Mouse (Mus musculus): ENCODE results near the gene Zfp36. TPM values are rescaled to one million over a fixed set of nuclear protein-coding genes. Genes with fewer than 3 reads are reported as not detected.

The Zfp36 gene
- 16.4 and 17.9 TPM in 2 replicates for polyA plus RNA-seq (2015; fragmentation: Nextera tagmentation; extraction: Ambion mirVana)

GRCm38 (mm10) chr7:28380237-28381016, at the start of gene Zfp36:
Zfp36 (minus strand) TSS chr7:28380253.
- H3K4me3 ChIP-seq = peak within 1 kb of the TSS; percentile 68
- no peak for ATAC-seq (ENCODE audit: borderline replicate concordance, extremely low read depth, low FRiP score, low TSS enrichment)
- 45% methylated on average over 17 of the region's 17 CpGs for WGBS
- H3K27me3 ChIP-seq = no peaks in the 10 kb centered on the region
- H3K4me1 ChIP-seq = peaks cover 66% of the 10 kb centered on the region
- H3K9ac ChIP-seq = peak within 1 kb of the TSS; percentile 82
- peaks cover 2% of the 10 kb centered on the region for H3K36me3 ChIP-seq
- no peaks in the 10 kb centered on the region for H3K9me3 ChIP-seq
- peak within 1 kb of the TSS; percentile 83 for H3K4me2 ChIP-seq
- peak within 1 kb of the TSS; percentile 98 for H3K27ac ChIP-seq

- H3K4me1 ChIP-seq = peaks cover 8% of the 10 kb centered on the region
- H3K27me3 ChIP-seq = no peaks in the 10 kb centered on the region
- no peak overlapping the region for H3K9ac ChIP-seq
- H3K4me3 ChIP-seq = no peak overlapping the region
- no peak for ATAC-seq (ENCODE audit: borderline replicate concordance, extremely low read depth, low FRiP score, low TSS enrichment)
- peaks cover 22% of the 10 kb centered on the region for H3K36me3 ChIP-seq
- no peak overlapping the region for H3K4me2 ChIP-seq
- H3K9me3 ChIP-seq = no peaks in the 10 kb centered on the region
- no peak overlapping the region for H3K27ac ChIP-seq
Observed at GRCm38 (mm10) chr7:28427738-28428137, 47.7 kb upstream of the Zfp36 start.

GRCm38 (mm10) chr7:28423018-28423417, 43.0 kb upstream of the Zfp36 start:
- Histone ChIP-seq H3K4me2 (no peak overlapping the region), H3K27ac (no peak overlapping the region), H3K36me3 (peaks cover 48% of the 10 kb centered on the region), H3K4me3 (no peak overlapping the region), H3K9me3 (no peaks in the 10 kb centered on the region), H3K9ac (no peak overlapping the region), H3K4me1 (0 out of 2 replicates have a peak, but pooled peaks cover 10% of the 10 kb centered on the region), H3K27me3 (no peaks in the 10 kb centered on the region)
- ATAC-seq (ENCODE audit: borderline replicate concordance, extremely low read depth, low FRiP score, low TSS enrichment) = no peak
- 92% methylated on average over 1 of the region's 1 CpGs for WGBS

- Histone ChIP-seq H3K27me3 (no peaks in the 10 kb centered on the region), H3K9me3 (no peaks in the 10 kb centered on the region), H3K27ac (no peak overlapping the region), H3K36me3 (peaks cover 67% of the 10 kb centered on the region), H3K9ac (no peak overlapping the region), H3K4me2 (no peak overlapping the region), H3K4me3 (no peak overlapping the region), H3K4me1 (0 out of 2 replicates have a peak, but pooled peaks cover 10% of the 10 kb centered on the region)
- WGBS = 100% methylated on average over 2 of the region's 2 CpGs
- no peak for ATAC-seq (ENCODE audit: borderline replicate concordance, extremely low read depth, low FRiP score, low TSS enrichment)
Observed at GRCm38 (mm10) chr7:28419416-28419815, 39.4 kb upstream of the Zfp36 start.

GRCm38 (mm10) chr7:28418096-28418670, 38.1 kb upstream of the Zfp36 start:
- Histone ChIP-seq H3K27ac (0 out of 2 replicates have a peak overlapping the region, but pooled peaks have one; percentile 26), H3K4me3 (no peak overlapping the region), H3K36me3 (peaks cover 72% of the 10 kb centered on the region), H3K4me2 (no peak overlapping the region), H3K4me1 (0 out of 2 replicates have a peak, but pooled peaks cover 10% of the 10 kb centered on the region), H3K9me3 (no peaks in the 10 kb centered on the region), H3K9ac (no peak overlapping the region), H3K27me3 (no peaks in the 10 kb centered on the region)
- peak; percentile 81; the same call in 1 of the 2 replicates for ATAC-seq (ENCODE audit: borderline replicate concordance, extremely low read depth, low FRiP score, low TSS enrichment)
- WGBS = 55% methylated on average over 8 of the region's 8 CpGs

- Histone ChIP-seq H3K9me3 (no peaks in the 10 kb centered on the region), H3K36me3 (peaks cover 72% of the 10 kb centered on the region), H3K4me1 (0 out of 2 replicates have a peak, but pooled peaks cover 10% of the 10 kb centered on the region), H3K27ac (no peak overlapping the region), H3K27me3 (no peaks in the 10 kb centered on the region), H3K9ac (no peak overlapping the region), H3K4me2 (no peak overlapping the region), H3K4me3 (no peak overlapping the region)
- ATAC-seq (ENCODE audit: borderline replicate concordance, extremely low read depth, low FRiP score, low TSS enrichment) = no peak
Observed at GRCm38 (mm10) chr7:28417368-28417767, 37.3 kb upstream of the Zfp36 start.

GRCm38 (mm10) chr7:28412826-28413225, 32.8 kb upstream of the Zfp36 start:
- Histone ChIP-seq H3K9me3 (no peaks in the 10 kb centered on the region), H3K4me2 (no peak overlapping the region), H3K4me1 (no peaks in the 10 kb centered on the region), H3K27ac (no peak overlapping the region), H3K36me3 (peaks cover 65% of the 10 kb centered on the region), H3K4me3 (no peak overlapping the region), H3K9ac (no peak overlapping the region), H3K27me3 (no peaks in the 10 kb centered on the region)
- no peak for ATAC-seq (ENCODE audit: borderline replicate concordance, extremely low read depth, low FRiP score, low TSS enrichment)
- WGBS = 75% methylated on average over 4 of the region's 4 CpGs

GRCm38 (mm10) chr7:28410841-28411475, 30.9 kb upstream of the Zfp36 start:
- no peak for ATAC-seq (ENCODE audit: borderline replicate concordance, extremely low read depth, low FRiP score, low TSS enrichment)
- no peak overlapping the region for H3K27ac ChIP-seq
- WGBS = 67% methylated on average over 3 of the region's 3 CpGs
- H3K36me3 ChIP-seq = peaks cover 76% of the 10 kb centered on the region
- no peaks in the 10 kb centered on the region for H3K27me3 ChIP-seq
- H3K4me3 ChIP-seq = no peak overlapping the region
- H3K9ac ChIP-seq = no peak overlapping the region
- no peak overlapping the region for H3K4me2 ChIP-seq
- no peaks in the 10 kb centered on the region for H3K4me1 ChIP-seq
- H3K9me3 ChIP-seq = no peaks in the 10 kb centered on the region

GRCm38 (mm10) chr7:28401942-28402341, 21.9 kb upstream of the Zfp36 start:
- Histone ChIP-seq H3K9me3 (no peaks in the 10 kb centered on the region), H3K9ac (no peak overlapping the region), H3K4me1 (no peaks in the 10 kb centered on the region), H3K27ac (no peak overlapping the region), H3K4me2 (no peak overlapping the region), H3K27me3 (no peaks in the 10 kb centered on the region), H3K36me3 (peaks cover 91% of the 10 kb centered on the region), H3K4me3 (no peak overlapping the region)
- WGBS = 80% methylated on average over 3 of the region's 3 CpGs
- no peak for ATAC-seq (ENCODE audit: borderline replicate concordance, extremely low read depth, low FRiP score, low TSS enrichment)

- no peak overlapping the region for H3K4me3 ChIP-seq
- H3K9me3 ChIP-seq = no peaks in the 10 kb centered on the region
- ATAC-seq (ENCODE audit: borderline replicate concordance, extremely low read depth, low FRiP score, low TSS enrichment) = 0 out of 2 replicates have a peak, but pooled peaks have one; percentile 20
- H3K4me1 ChIP-seq = no peaks in the 10 kb centered on the region
- no peak overlapping the region for H3K27ac ChIP-seq
- H3K4me2 ChIP-seq = no peak overlapping the region
- no peak overlapping the region for H3K9ac ChIP-seq
- WGBS = 95% methylated on average over 1 of the region's 1 CpGs
- H3K36me3 ChIP-seq = peaks cover 91% of the 10 kb centered on the region
- H3K27me3 ChIP-seq = no peaks in the 10 kb centered on the region
Observed at GRCm38 (mm10) chr7:28401030-28401429, 21.0 kb upstream of the Zfp36 start.

- WGBS = 80% methylated on average over 10 of the region's 10 CpGs
- H3K9me3 ChIP-seq = no peaks in the 10 kb centered on the region
- ATAC-seq (ENCODE audit: borderline replicate concordance, extremely low read depth, low FRiP score, low TSS enrichment) = no peak
- H3K4me3 ChIP-seq = no peak overlapping the region
- H3K36me3 ChIP-seq = peaks cover 84% of the 10 kb centered on the region
- H3K9ac ChIP-seq = no peak overlapping the region
- H3K27me3 ChIP-seq = no peaks in the 10 kb centered on the region
- H3K4me1 ChIP-seq = peaks cover 2% of the 10 kb centered on the region
- no peak overlapping the region for H3K27ac ChIP-seq
- no peak overlapping the region for H3K4me2 ChIP-seq
Observed at GRCm38 (mm10) chr7:28398696-28399340, 18.8 kb upstream of the Zfp36 start.

Data from lung, embryonic 15.5 days (tissue).